Mouse (Mus musculus): Measurements from ENCODE around the gene Arhgap32.

- TF ChIP-seq CTCF (IDR thresholded peaks at IDR 0.05; ENCODE audit: borderline replicate concordance, extremely low read depth, insufficient read depth, insufficient read length) (no peak), POLR2A (IDR thresholded peaks at IDR 0.05; ENCODE audit: borderline replicate concordance, extremely low read depth, insufficient read depth, insufficient read length, poor library complexity, severe bottlenecking) (no peak)
Measured at GRCm38 (mm10) chr9:32238899-32239298, 123.0 kb downstream of the Arhgap32 start.
